Comparison of ENCODE assay signal across 20 mouse cellular contexts in the genomic region with DNA sequence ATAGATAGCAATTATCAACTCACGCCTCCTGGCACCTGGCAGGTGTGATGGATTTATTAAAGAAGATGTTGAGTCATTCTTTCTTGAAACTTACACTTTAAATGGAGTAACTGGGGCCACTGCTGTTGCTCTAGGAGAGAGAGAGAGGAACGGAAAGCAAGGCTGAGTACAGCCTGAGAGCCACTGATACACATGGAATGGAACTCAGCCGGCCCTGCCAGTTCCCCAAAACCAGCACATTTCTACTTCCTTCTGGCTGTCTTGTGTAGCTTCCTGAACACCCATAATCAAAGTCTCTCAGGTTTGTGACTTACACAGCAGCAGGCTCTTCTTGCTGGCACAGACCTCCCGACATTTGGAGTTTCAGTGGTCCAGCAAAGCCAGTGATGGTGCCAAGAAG.
"Had no signal": no experiment of that assay in that cellular context is flagged by ENCODE, and none has a peak within 500 bp of the region (broad histone marks: within the 10 kb centered on the region; RNA-seq: fewer than 3 reads in every experiment).

No protein-coding gene starts in this region.

- H3K4me3 ChIP-seq: kidney, embryonic 15.5 days; limb, embryonic 12.5 days; limb, embryonic 15.5 days had no signal

- H3K4me1 ChIP-seq: kidney, embryonic 15.5 days; limb, embryonic 12.5 days; limb, embryonic 15.5 days had no signal

- ATAC-seq: liver, postnatal 0 days; lung, postnatal 0 days had no signal

- H3K27ac ChIP-seq: kidney, embryonic 15.5 days; limb, embryonic 12.5 days; limb, embryonic 15.5 days; liver, embryonic 14.5 days; macrophage; stomach, postnatal 0 days had no signal

- DNase-seq: kidney, adult 8-10 months; kidney, postnatal 10 days; kidney, postnatal 36 days; left cerebral cortex, postnatal 4 days; liver, postnatal 0 days; lung, embryonic 14.5 days; midbrain, embryonic 14.5 days; right cerebral cortex, adult 18-20 months; right cerebral cortex, postnatal 14 days; right cerebral cortex, postnatal 4 days; thymus, adult 2 months; thymus, postnatal 14 days; thymus, postnatal 4 days had no signal
